Mouse (Mus musculus) gastrocnemius, postnatal 14 days (tissue): ENCODE measurements around the gene Tekt5. TPM values are rescaled to one million over a fixed set of nuclear protein-coding genes. Genes with fewer than 3 reads are reported as not detected.

ENCODE experiments used
- DNase-seq: peaks from one replicate; pipeline ENCODE4 v3.0.0; 2021; ENCODE audit warnings: mixed read lengths
- intact Hi-C: fragments of 180-260 bp; cut with DNase I; formaldehyde crosslinking; loops from one replicate; pipeline ENCODE4 v1.15.1; 2025; ENCODE audit warnings: low total_unique reads
- total RNA-seq, 2 experiments: library from RNA; stranded (reverse); gene quantifications; 2 replicates each; pipeline ENCODE4 v1.2.3; 2021

The Tekt5 gene
- total RNA-seq, 2 experiments from 2014 or later: 0.18 TPM; not detected in 1

GRCm38 (mm10) chr16:10385261-10385660, 10.0 kb downstream of the Tekt5 start:
- no peak for DNase-seq
- intact Hi-C loops: no loop called here

GRCm38 (mm10) chr16:10384544-10384943, 10.7 kb downstream of the Tekt5 start:
- intact Hi-C loops: no loop called here
- no peak for DNase-seq

- no peak for DNase-seq
- intact Hi-C loops: no loop called here
Observed at GRCm38 (mm10) chr16:10384060-10384497, 11.2 kb downstream of the Tekt5 start.

GRCm38 (mm10) chr16:10379531-10379930, 15.8 kb downstream of the Tekt5 start:
- no peak for DNase-seq
- intact Hi-C loops: no loop called here

- intact Hi-C loops: no loop called here
- DNase-seq: no peak
Observed at GRCm38 (mm10) chr16:10377286-10377685, 18.0 kb downstream of the Tekt5 start.

- peak; percentile 54 for DNase-seq
- intact Hi-C loops: no loop called here
Observed at GRCm38 (mm10) chr16:10374254-10375011, 20.9 kb downstream of the Tekt5 start.

- peak; percentile 31 for DNase-seq
- intact Hi-C loops: no loop called here
Observed at GRCm38 (mm10) chr16:10372372-10372771, 22.9 kb downstream of the Tekt5 start.

- DNase-seq: no peak
- intact Hi-C loops: no loop called here
Observed at GRCm38 (mm10) chr16:10369996-10370395, 25.3 kb downstream of the Tekt5 start.

- intact Hi-C loops: no loop called here
- peak; percentile 27 for DNase-seq
Observed at GRCm38 (mm10) chr16:10369468-10369934, 25.8 kb downstream of the Tekt5 start.

- DNase-seq: peak; percentile 53
Observed at GRCm38 (mm10) chr16:10366240-10367217, 28.8 kb downstream of the Tekt5 start.

GRCm38 (mm10) chr16:10365796-10366195, 29.5 kb downstream of the Tekt5 start:
- DNase-seq: no peak
- intact Hi-C loops: no loop called here

More at GRCm38 (mm10) chr16:10366240-10367217, 28.8 kb downstream of the Tekt5 start:
- intact Hi-C loops: no loop called here

- intact Hi-C loops: no loop called here
- DNase-seq: no peak
Observed at GRCm38 (mm10) chr16:10363061-10363460, 32.2 kb downstream of the Tekt5 start.

GRCm38 (mm10) chr16:10359241-10359640, 36.0 kb downstream of the Tekt5 start:
- DNase-seq: no peak
- intact Hi-C loops: no loop called here

- intact Hi-C loops: no loop called here
- no peak for DNase-seq
Observed at GRCm38 (mm10) chr16:10358010-10358934, 37.0 kb downstream of the Tekt5 start.

GRCm38 (mm10) chr16:10355004-10355403, 40.3 kb downstream of the Tekt5 start:
- intact Hi-C loops: no loop called here
- DNase-seq: peak; percentile 40

- no peak for DNase-seq
- intact Hi-C loops: no loop called here
Observed at GRCm38 (mm10) chr16:10351050-10351636, 44.1 kb downstream of the Tekt5 start.

- no peak for DNase-seq
- intact Hi-C loops: no loop called here
Observed at GRCm38 (mm10) chr16:10349876-10350275, 45.4 kb downstream of the Tekt5 start.

- intact Hi-C loops: no loop called here
Observed at GRCm38 (mm10) chr16:10349436-10349835, 45.9 kb downstream of the Tekt5 start.

GRCm38 (mm10) chr16:10347551-10347950, 47.7 kb downstream of the Tekt5 start:
- intact Hi-C loops: no loop called here

More at GRCm38 (mm10) chr16:10349436-10349835, 45.9 kb downstream of the Tekt5 start:
- peak; percentile 46 for DNase-seq

More at GRCm38 (mm10) chr16:10347551-10347950, 47.7 kb downstream of the Tekt5 start:
- DNase-seq: no peak
